Mouse (Mus musculus): Measurements from ENCODE around the gene Rilpl1. TPM values are rescaled to one million over a fixed set of nuclear protein-coding genes. Genes with fewer than 3 reads are reported as not detected.
"Not testable (repeated sequence)": the region's sequence is repeated elsewhere in the genome, so short reads cannot be mapped to it uniquely, and the experiment has no call there.

The Rilpl1 gene
- polyA plus RNA-seq, 1 experiment from 2014 or later = 18.1 TPM

- peak overlapping the region; percentile 77 for H3K4me3 ChIP-seq
- peak; percentile 45 for DNase-seq (ENCODE audit: extremely low spot score, low spot score)
- H3K27ac ChIP-seq = peak overlapping the region; percentile 99
- H3K9me3 ChIP-seq = no peaks in the 10 kb centered on the region
- 9% methylated on average over 13 of the region's 13 CpGs for WGBS
- H3K27me3 ChIP-seq (ENCODE audit: poor library complexity, severe bottlenecking) = no peaks in the 10 kb centered on the region
- H3K4me1 ChIP-seq = peaks cover 30% of the 10 kb centered on the region
- peaks cover 11% of the 10 kb centered on the region for H3K36me3 ChIP-seq (replicated peaks)
Measured at GRCm38 (mm10) chr5:124482436-124482965, 48.7 kb downstream of the Rilpl1 start.

DNA sequence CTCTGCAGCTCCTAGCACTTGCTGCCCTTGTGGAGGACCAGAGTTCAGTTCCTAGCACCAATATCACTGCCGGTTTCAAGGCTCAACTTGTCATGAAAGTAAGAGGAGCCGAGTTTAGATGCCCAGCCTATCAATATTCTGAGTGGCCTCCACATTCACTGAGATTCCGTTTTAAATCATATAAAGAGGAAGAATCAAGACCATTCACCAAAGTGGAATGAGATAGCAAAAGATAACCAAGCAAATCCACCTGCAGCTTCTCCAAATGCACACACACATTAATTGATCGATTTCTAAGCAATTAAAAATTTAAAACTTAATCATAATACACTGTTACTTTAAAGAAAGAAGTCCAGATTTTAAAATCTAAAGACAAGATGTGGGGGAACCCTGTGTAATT lies 49.5 kb downstream of the Rilpl1 start:
- Histone ChIP-seq H3K27me3 (ENCODE audit: poor library complexity, severe bottlenecking) (no peaks in the 10 kb centered on the region), H3K36me3 (replicated peaks) (0 out of 2 replicates have a peak, but pooled peaks cover 4% of the 10 kb centered on the region), H3K27ac (no peak overlapping the region), H3K4me1 (peaks cover 38% of the 10 kb centered on the region), H3K4me3 (no peak overlapping the region), H3K9me3 (no peaks in the 10 kb centered on the region)
- no peak for DNase-seq (ENCODE audit: extremely low spot score, low spot score)
- WGBS = 87% methylated on average over 4 of the region's 4 CpGs

DNA sequence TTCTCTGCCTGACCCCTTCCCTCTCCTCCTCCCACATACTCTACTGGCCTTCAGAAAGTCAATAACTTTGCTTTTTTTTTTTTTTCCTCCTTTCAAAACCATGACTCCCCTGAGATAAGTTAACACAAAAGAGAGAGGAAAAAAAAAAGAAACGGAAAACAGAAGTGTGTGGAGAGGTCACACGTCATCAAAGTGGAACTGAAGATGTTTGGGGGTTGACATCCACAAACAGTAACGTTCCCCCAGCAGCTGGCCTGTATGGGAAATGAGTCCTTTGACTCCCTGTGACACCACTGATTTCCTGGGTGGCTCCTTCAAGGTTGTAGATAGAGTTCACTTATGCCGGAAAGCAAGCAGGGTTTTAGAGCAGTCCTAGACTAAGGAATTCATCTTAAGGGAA lies 51.1 kb downstream of the Rilpl1 start:
- 91% methylated on average over 4 of the region's 4 CpGs for WGBS
- H3K27ac ChIP-seq = no peak overlapping the region
- peaks cover 52% of the 10 kb centered on the region for H3K4me1 ChIP-seq

GRCm38 (mm10) chr5:124478873-124479204 lies 52.4 kb downstream of the Rilpl1 start:
- peak overlapping the region; percentile 63 for H3K27ac ChIP-seq

More for the DNA sequence above, 51.1 kb downstream of the Rilpl1 start:
- H3K4me3 ChIP-seq = no peak overlapping the region
- H3K9me3 ChIP-seq = no peaks in the 10 kb centered on the region
- H3K27me3 ChIP-seq (ENCODE audit: poor library complexity, severe bottlenecking) = no peaks in the 10 kb centered on the region
- H3K36me3 ChIP-seq (replicated peaks) = no peaks in the 10 kb centered on the region; the same call in 1 of the 2 replicates
- no peak for DNase-seq (ENCODE audit: extremely low spot score, low spot score)

GRCm38 (mm10) chr5:124470591-124471171 lies 60.5 kb downstream of the Rilpl1 start:
- H3K27me3 ChIP-seq (ENCODE audit: poor library complexity, severe bottlenecking) = no peaks in the 10 kb centered on the region
- no peak overlapping the region for H3K4me3 ChIP-seq
- DNase-seq (ENCODE audit: extremely low spot score, low spot score) = no peak
- WGBS = 86% methylated on average over 6 of the region's 6 CpGs
- peaks cover 5% of the 10 kb centered on the region for H3K4me1 ChIP-seq
- peaks cover 49% of the 10 kb centered on the region for H3K36me3 ChIP-seq (replicated peaks)
- H3K9me3 ChIP-seq = no peaks in the 10 kb centered on the region; the same call in 1 of the 2 replicates
- H3K27ac ChIP-seq = no peak overlapping the region

More at GRCm38 (mm10) chr5:124478873-124479204, 52.4 kb downstream of the Rilpl1 start:
- peaks cover 42% of the 10 kb centered on the region for H3K4me1 ChIP-seq
- WGBS = 76% methylated on average over 1 of the region's 1 CpGs
- no peaks in the 10 kb centered on the region for H3K27me3 ChIP-seq (ENCODE audit: poor library complexity, severe bottlenecking)
- H3K9me3 ChIP-seq = no peaks in the 10 kb centered on the region; the same call in 1 of the 2 replicates
- H3K4me3 ChIP-seq = peak overlapping the region; percentile 72; the same call in 1 of the 2 replicates
- peaks cover 5% of the 10 kb centered on the region for H3K36me3 ChIP-seq (replicated peaks)
- DNase-seq (ENCODE audit: extremely low spot score, low spot score) = no peak

- H3K27ac ChIP-seq = no peak overlapping the region
- DNase-seq (ENCODE audit: extremely low spot score, low spot score) = no peak
- H3K9me3 ChIP-seq = no peaks in the 10 kb centered on the region; the same call in 1 of the 2 replicates
- peaks cover 53% of the 10 kb centered on the region for H3K36me3 ChIP-seq (replicated peaks)
- no peak overlapping the region for H3K4me3 ChIP-seq
- H3K27me3 ChIP-seq (ENCODE audit: poor library complexity, severe bottlenecking) = no peaks in the 10 kb centered on the region
- H3K4me1 ChIP-seq = peaks cover 6% of the 10 kb centered on the region
- WGBS = 92% methylated on average over 6 of the region's 6 CpGs
Measured at GRCm38 (mm10) chr5:124469486-124469885, 61.7 kb downstream of the Rilpl1 start.

GRCm38 (mm10) chr5:124468365-124468764 lies 62.8 kb downstream of the Rilpl1 start:
- WGBS = 95% methylated on average over 7 of the region's 7 CpGs
- peaks cover 50% of the 10 kb centered on the region for H3K36me3 ChIP-seq (replicated peaks)

GRCm38 (mm10) chr5:124467766-124468165 lies 63.4 kb downstream of the Rilpl1 start:
- Histone ChIP-seq H3K36me3 (replicated peaks) (peaks cover 56% of the 10 kb centered on the region), H3K27ac (no peak overlapping the region), H3K9me3 (no peaks in the 10 kb centered on the region), H3K4me1 (peaks cover 6% of the 10 kb centered on the region), H3K27me3 (ENCODE audit: poor library complexity, severe bottlenecking) (no peaks in the 10 kb centered on the region), H3K4me3 (no peak overlapping the region)
- 91% methylated on average over 1 of the region's 1 CpGs for WGBS
- no peak for DNase-seq (ENCODE audit: extremely low spot score, low spot score)

More at GRCm38 (mm10) chr5:124468365-124468764, 62.8 kb downstream of the Rilpl1 start:
- DNase-seq (ENCODE audit: extremely low spot score, low spot score) = no peak
- Histone ChIP-seq H3K27me3 (ENCODE audit: poor library complexity, severe bottlenecking) (no peaks in the 10 kb centered on the region), H3K9me3 (no peaks in the 10 kb centered on the region), H3K4me3 (no peak overlapping the region), H3K4me1 (peaks cover 6% of the 10 kb centered on the region), H3K27ac (no peak overlapping the region)

DNA sequence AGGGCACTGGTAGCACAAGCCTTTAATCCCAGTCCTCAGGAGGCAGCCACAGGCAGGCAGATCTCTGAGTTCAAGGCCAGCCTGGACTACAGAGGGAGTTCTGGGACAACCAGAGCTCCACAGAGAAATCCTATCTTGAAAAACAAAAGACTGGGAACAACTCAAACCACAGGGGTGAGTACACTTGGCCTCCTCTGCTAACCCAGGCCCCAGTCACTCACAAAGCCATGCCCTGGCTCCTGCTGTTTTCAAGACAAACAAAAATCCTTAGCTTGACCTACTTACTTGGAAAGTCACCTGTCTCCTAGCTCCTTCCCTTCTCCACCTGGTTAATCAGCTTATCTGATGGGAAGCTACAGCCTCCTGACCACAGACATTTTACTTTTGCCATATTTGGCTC lies 66.3 kb downstream of the Rilpl1 start:
- DNase-seq (ENCODE audit: extremely low spot score, low spot score) = no peak
- H3K36me3 ChIP-seq (replicated peaks) = peaks cover 78% of the 10 kb centered on the region
- H3K4me1 ChIP-seq = peaks cover 6% of the 10 kb centered on the region
- H3K4me3 ChIP-seq = no peak overlapping the region
- H3K27me3 ChIP-seq (ENCODE audit: poor library complexity, severe bottlenecking) = no peaks in the 10 kb centered on the region
- H3K9me3 ChIP-seq = no peaks in the 10 kb centered on the region
- H3K27ac ChIP-seq = no peak overlapping the region

- Histone ChIP-seq H3K27ac (no peak overlapping the region), H3K36me3 (replicated peaks) (peaks cover 78% of the 10 kb centered on the region), H3K9me3 (no peaks in the 10 kb centered on the region), H3K4me3 (no peak overlapping the region), H3K4me1 (peaks cover 6% of the 10 kb centered on the region), H3K27me3 (ENCODE audit: poor library complexity, severe bottlenecking) (no peaks in the 10 kb centered on the region)
- 90% methylated on average over 5 of the region's 5 CpGs for WGBS
- no peak for DNase-seq (ENCODE audit: extremely low spot score, low spot score)
Measured at GRCm38 (mm10) chr5:124463462-124463861, 67.7 kb downstream of the Rilpl1 start.

DNA sequence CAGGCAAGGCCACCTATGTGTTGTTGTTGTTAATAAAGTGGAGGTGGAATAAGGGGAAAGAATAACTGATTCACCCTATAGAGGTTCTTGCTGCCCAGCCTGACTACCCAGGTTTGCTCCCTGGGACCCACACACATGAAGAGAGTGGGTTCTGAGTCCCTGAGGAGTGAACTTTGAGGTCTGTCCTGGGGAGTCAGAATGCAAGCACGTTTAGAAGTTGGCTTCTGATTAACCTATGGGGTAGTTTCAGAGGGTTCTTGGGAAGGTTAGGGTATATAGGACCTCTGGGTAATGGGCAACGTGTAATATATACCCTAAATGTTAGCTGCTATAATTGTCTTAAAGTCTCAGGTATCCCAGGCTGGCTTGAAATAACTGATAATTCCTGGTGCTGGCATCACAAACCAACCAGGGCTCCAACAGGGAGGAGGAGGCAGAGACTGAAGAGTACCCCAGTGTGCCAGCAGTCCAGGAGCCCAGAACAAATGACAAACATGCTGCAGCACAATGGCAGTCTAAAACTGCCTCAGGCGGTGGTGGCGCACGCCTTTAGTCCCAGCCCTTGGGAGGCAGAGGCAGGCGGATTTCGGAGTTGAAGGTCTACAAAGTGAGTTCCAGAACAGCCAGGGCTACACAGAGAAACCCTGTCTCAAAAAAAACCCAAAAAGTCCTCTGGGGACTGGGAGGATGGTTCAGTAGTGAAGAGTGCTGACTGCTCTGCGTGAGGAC lies 68.7 kb downstream of the Rilpl1 start:
- no peak for DNase-seq (ENCODE audit: extremely low spot score, low spot score)
- Histone ChIP-seq H3K4me3 (no peak overlapping the region), H3K9me3 (no peaks in the 10 kb centered on the region), H3K27ac (no peak overlapping the region), H3K27me3 (ENCODE audit: poor library complexity, severe bottlenecking) (no peaks in the 10 kb centered on the region), H3K4me1 (peaks cover 6% of the 10 kb centered on the region), H3K36me3 (replicated peaks) (peaks cover 79% of the 10 kb centered on the region)
- 88% methylated on average over 8 of the region's 8 CpGs for WGBS

DNA sequence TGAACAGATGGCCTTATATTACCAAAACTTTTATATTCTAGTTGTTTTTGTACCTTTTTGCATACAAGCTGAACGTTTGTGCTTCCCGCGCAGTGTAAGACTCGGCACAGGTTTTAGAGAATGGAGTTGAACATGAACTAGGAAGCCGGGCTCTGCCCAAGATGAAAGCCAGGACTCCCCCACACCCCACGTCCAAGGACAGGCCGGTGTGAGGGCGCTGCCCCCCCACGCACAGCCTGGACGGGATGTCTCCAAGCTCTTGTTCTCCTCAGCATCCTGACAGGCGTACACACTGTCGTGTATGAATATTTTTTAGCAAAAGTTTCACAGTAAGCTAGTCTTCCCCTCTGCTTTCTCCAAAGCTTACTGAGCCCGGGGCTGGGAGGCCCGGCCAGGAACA lies 70.3 kb downstream of the Rilpl1 start:
- not testable (repeated sequence) for H3K4me1 ChIP-seq; H3K4me3 ChIP-seq; H3K9me3 ChIP-seq; DNase-seq (ENCODE audit: extremely low spot score, low spot score); H3K27ac ChIP-seq; H3K27me3 ChIP-seq (ENCODE audit: poor library complexity, severe bottlenecking)
- H3K36me3 ChIP-seq (replicated peaks) = peaks cover 86% of the 10 kb centered on the region
- WGBS = 93% methylated on average over 14 of the region's 14 CpGs

- peaks cover 100% of the 10 kb centered on the region for H3K36me3 ChIP-seq (replicated peaks)
- DNase-seq (ENCODE audit: extremely low spot score, low spot score) = no peak
- no peak overlapping the region for H3K4me3 ChIP-seq
- no peaks in the 10 kb centered on the region for H3K27me3 ChIP-seq (ENCODE audit: poor library complexity, severe bottlenecking)
- 96% methylated on average over 6 of the region's 6 CpGs for WGBS
- no peaks in the 10 kb centered on the region for H3K4me1 ChIP-seq
- H3K27ac ChIP-seq = no peak overlapping the region
- no peaks in the 10 kb centered on the region for H3K9me3 ChIP-seq
Measured at GRCm38 (mm10) chr5:124456762-124457161, 74.4 kb downstream of the Rilpl1 start.

Data from forebrain, embryonic 10.5 days (tissue).